In the genomic region with DNA sequence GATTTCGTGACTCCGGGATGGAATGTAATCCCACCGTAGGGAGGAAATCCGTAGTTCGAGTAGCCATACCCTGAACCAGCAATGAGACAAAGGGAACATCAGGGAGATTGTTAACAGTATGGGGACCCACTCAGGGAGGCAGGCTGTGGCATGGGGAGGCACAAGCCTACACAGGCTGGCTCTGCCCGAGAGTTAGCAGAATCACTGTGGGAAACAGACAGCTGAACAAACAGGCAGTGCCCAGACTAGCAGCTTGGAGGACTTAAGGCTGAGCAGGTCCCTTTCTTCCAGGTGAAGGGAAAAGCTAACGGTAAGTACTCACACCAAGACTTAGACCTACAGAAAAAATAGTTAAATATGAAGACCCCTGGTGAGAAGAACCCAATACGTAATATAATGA, we compare ENCODE assay signal across 23 mouse cellular contexts.
A peak's percentile ranks its signal among the peaks of the same experiment; 100 is the strongest.
DNase-seq lines count a peak whose midpoint lies in the region; ATAC-seq and TF ChIP-seq lines count a peak whose summit lies in the region.
"Had no signal": no experiment of that assay in that cellular context is flagged by ENCODE, and none has a peak within 500 bp of the region (broad histone marks: within the 10 kb centered on the region; RNA-seq: fewer than 3 reads in every experiment).

No protein-coding gene starts in this region.

- H3K9me3 ChIP-seq in liver, embryonic 12.5 days (replicated peaks), result no peaks in the 10 kb centered on the region
- H3K9me3 ChIP-seq in liver, embryonic 11.5 days (ENCODE audit: control insufficient read depth, low read length), result no peaks in the 10 kb centered on the region
- no peaks in the 10 kb centered on the region for H3K9me3 ChIP-seq in stomach, embryonic 14.5 days (ENCODE audit: control insufficient read depth, low read depth, low read length)
- H3K9me3 ChIP-seq in stomach, postnatal 0 days (ENCODE audit: control insufficient read depth, low read length), result no peaks in the 10 kb centered on the region
- no peaks in the 10 kb centered on the region for H3K9me3 ChIP-seq in liver, embryonic 15.5 days (replicated peaks)
- H3K9me3 ChIP-seq: limb, embryonic 13.5 days had no signal

- H3K27ac ChIP-seq in liver, embryonic 12.5 days, result no peak overlapping the region
- no peak overlapping the region for H3K27ac ChIP-seq in liver, embryonic 11.5 days (ENCODE audit: low read depth, low read length)
- 0 out of 2 replicates have a peak overlapping the region, but pooled peaks have one; percentile 33 for H3K27ac ChIP-seq in stomach, embryonic 14.5 days (ENCODE audit: low read length)
- H3K27ac ChIP-seq in stomach, postnatal 0 days (replicated peaks), result no peak overlapping the region
- no peak overlapping the region for H3K27ac ChIP-seq in liver, embryonic 15.5 days (replicated peaks)
- H3K27ac ChIP-seq: hindbrain, postnatal 0 days; limb, embryonic 13.5 days had no signal

- 85% methylated on average over 8 of the region's 8 CpGs for WGBS in liver, embryonic 12.5 days (ENCODE audit: insufficient replicate concordance)
- WGBS in liver, embryonic 11.5 days, result 89% methylated on average over 8 of the region's 8 CpGs
- WGBS in stomach, embryonic 14.5 days, result 77% methylated on average over 8 of the region's 8 CpGs
- WGBS in stomach, postnatal 0 days, result 76% methylated on average over 8 of the region's 8 CpGs
- WGBS in liver, embryonic 15.5 days (ENCODE audit: insufficient replicate concordance), result 79% methylated on average over 8 of the region's 8 CpGs

- no peak overlapping the region for H3K9ac ChIP-seq in liver, embryonic 12.5 days
- H3K9ac ChIP-seq in liver, embryonic 11.5 days (ENCODE audit: low read depth, low read length), result no peak overlapping the region
- no peak overlapping the region for H3K9ac ChIP-seq in stomach, embryonic 14.5 days (replicated peaks; ENCODE audit: low read depth, low read length)
- H3K9ac ChIP-seq in stomach, postnatal 0 days (ENCODE audit: low read length), result no peak overlapping the region
- H3K9ac ChIP-seq in liver, embryonic 15.5 days, result no peak overlapping the region
- H3K9ac ChIP-seq: forebrain, postnatal 0 days; limb, embryonic 13.5 days had no signal

- DNase-seq in liver, embryonic 11.5 days (ENCODE audit: low spot score), result no peak
- DNase-seq in stomach, postnatal 0 days (ENCODE audit: low spot score), result no peak
- DNase-seq in right cerebral cortex, postnatal 25 days, result no peak
- DNase-seq: adrenal gland, adult 2 months; cerebellum, adult 11-12 months; cerebellum, postnatal 14 days; forebrain, postnatal 0 days; gastrocnemius, postnatal 36 days; heart, postnatal 10 days; kidney, adult 18-20 months; kidney, postnatal 4 days; lung, adult 2 months; lung, postnatal 36 days; right cerebral cortex, postnatal 14 days; spleen, adult 18-20 months; thymus, postnatal 14 days had no signal

- no peak for ATAC-seq in liver, embryonic 12.5 days
- no peak for ATAC-seq in liver, embryonic 11.5 days (replicated peaks; ENCODE audit: low FRiP score)
- no peak for ATAC-seq in stomach, embryonic 14.5 days (ENCODE audit: insufficient number of reproducible peaks, insufficient read depth, low FRiP score, low read depth)
- no peak for ATAC-seq in stomach, postnatal 0 days (ENCODE audit: low FRiP score, low TSS enrichment)
- ATAC-seq in liver, embryonic 15.5 days (ENCODE audit: insufficient read depth), result no peak
- ATAC-seq in erythroid progenitor cell, adult 5-6 weeks (replicated peaks; ENCODE audit: low FRiP score, poor library complexity, severe bottlenecking), result no peak
- ATAC-seq: forebrain, postnatal 0 days; hindbrain, postnatal 0 days had no signal

- H3K27me3 ChIP-seq in liver, embryonic 12.5 days (replicated peaks), result no peaks in the 10 kb centered on the region
- no peaks in the 10 kb centered on the region for H3K27me3 ChIP-seq in liver, embryonic 11.5 days (replicated peaks; ENCODE audit: control insufficient read depth, insufficient read depth, low read length)
- no peaks in the 10 kb centered on the region for H3K27me3 ChIP-seq in stomach, embryonic 14.5 days (ENCODE audit: control insufficient read depth, insufficient read depth, low read length)
- no peaks in the 10 kb centered on the region for H3K27me3 ChIP-seq in stomach, postnatal 0 days (ENCODE audit: control insufficient read depth, insufficient read depth, low read length)
- no peaks in the 10 kb centered on the region for H3K27me3 ChIP-seq in liver, embryonic 15.5 days
- H3K27me3 ChIP-seq: limb, embryonic 13.5 days had no signal

- H3K4me3 ChIP-seq in liver, embryonic 12.5 days, result no peak overlapping the region
- no peak overlapping the region for H3K4me3 ChIP-seq in liver, embryonic 11.5 days (ENCODE audit: low read depth, low read length)
- no peak overlapping the region for H3K4me3 ChIP-seq in stomach, embryonic 14.5 days (ENCODE audit: low read depth, low read length)
- H3K4me3 ChIP-seq in stomach, postnatal 0 days (ENCODE audit: low read depth, low read length), result no peak overlapping the region
- H3K4me3 ChIP-seq in liver, embryonic 15.5 days (replicated peaks), result no peak overlapping the region
- H3K4me3 ChIP-seq: limb, embryonic 13.5 days had no signal

- TF ChIP-seq EP300 in stomach, postnatal 0 days (optimal IDR thresholded peaks at IDR 0.05), result no peak

- peaks cover 52% of the 10 kb centered on the region for H3K4me1 ChIP-seq in liver, embryonic 12.5 days
- peaks cover 18% of the 10 kb centered on the region for H3K4me1 ChIP-seq in liver, embryonic 11.5 days (replicated peaks; ENCODE audit: control insufficient read depth, insufficient read depth, low read length)
- 0 out of 2 replicates have a peak, but pooled peaks cover 13% of the 10 kb centered on the region for H3K4me1 ChIP-seq in stomach, embryonic 14.5 days (ENCODE audit: control insufficient read depth, insufficient read depth, low read length)
- H3K4me1 ChIP-seq in stomach, postnatal 0 days (replicated peaks; ENCODE audit: control insufficient read depth, insufficient read depth), result no peaks in the 10 kb centered on the region; the same call in 1 of the 2 replicates
- peaks cover 42% of the 10 kb centered on the region for H3K4me1 ChIP-seq in liver, embryonic 15.5 days (replicated peaks)

- peaks cover 38% of the 10 kb centered on the region for H3K36me3 ChIP-seq in liver, embryonic 12.5 days
- H3K36me3 ChIP-seq in liver, embryonic 11.5 days (ENCODE audit: control insufficient read depth, insufficient read depth, low read length), result peaks cover 6% of the 10 kb centered on the region; the same call in 1 of the 2 replicates
- peaks cover 53% of the 10 kb centered on the region for H3K36me3 ChIP-seq in stomach, embryonic 14.5 days (ENCODE audit: control insufficient read depth, insufficient read depth, low read length)
- H3K36me3 ChIP-seq in stomach, postnatal 0 days (ENCODE audit: control insufficient read depth, insufficient read depth, low read length), result peaks cover 36% of the 10 kb centered on the region
- peaks cover 35% of the 10 kb centered on the region for H3K36me3 ChIP-seq in liver, embryonic 15.5 days (replicated peaks)

- 0 out of 2 replicates have a peak overlapping the region, but pooled peaks have one; percentile 75 for H3K4me2 ChIP-seq in liver, embryonic 12.5 days
- no peak overlapping the region for H3K4me2 ChIP-seq in liver, embryonic 11.5 days
- H3K4me2 ChIP-seq in stomach, embryonic 14.5 days (replicated peaks; ENCODE audit: low read depth, low read length), result no peak overlapping the region
- H3K4me2 ChIP-seq in stomach, postnatal 0 days (replicated peaks; ENCODE audit: low read depth), result no peak overlapping the region
- 0 out of 2 replicates have a peak overlapping the region, but pooled peaks have one; percentile 71 for H3K4me2 ChIP-seq in liver, embryonic 15.5 days
- H3K4me2 ChIP-seq: limb, embryonic 13.5 days; midbrain, embryonic 11.5 days had no signal

- TF ChIP-seq CTCF in stomach, postnatal 0 days (IDR thresholded peaks at IDR 0.05; ENCODE audit: low read depth), result no peak

Comparison
In these comparisons a context has a peak if more than half of its experiments do, and no peak if none do; other contexts are left out.
1. H3K4me2 ChIP-seq: peak in liver, embryonic 12.5 days (single experiment) and liver, embryonic 15.5 days (single experiment); none in liver, embryonic 11.5 days (single experiment), stomach, embryonic 14.5 days (single experiment) and stomach, postnatal 0 days (single experiment).